Mouse (Mus musculus) urinary bladder, adult 2 months (tissue): Measurements from ENCODE around the gene Galnt17. TPM values are rescaled to one million over a fixed set of nuclear protein-coding genes. Genes with fewer than 3 reads are reported as not detected.

Source experiments
- DNase-seq: peaks from one replicate; pipeline ENCODE4 v3.0.0; 2022; ENCODE audit warnings: low spot score
- polyA plus RNA-seq: library from polyadenylated mRNA; depleted of rRNA; stranded (reverse); fragments of >200 nt; gene quantifications from 2 replicates; pipeline ENCODE4 v1.2.3, GENCODE M21; 2012

Gene Galnt17
- polyA plus RNA-seq, 1 experiment: 2.1 TPM

- DNase-seq: no peak
Observed at GRCm38 (mm10) chr5:131020936-131021335, 287.4 kb downstream of the Galnt17 start.

GRCm38 (mm10) chr5:131019346-131019965 lies 288.8 kb downstream of the Galnt17 start:
- DNase-seq: no peak

- no peak for DNase-seq
Observed at GRCm38 (mm10) chr5:131016066-131016465, 292.2 kb downstream of the Galnt17 start.

DNA sequence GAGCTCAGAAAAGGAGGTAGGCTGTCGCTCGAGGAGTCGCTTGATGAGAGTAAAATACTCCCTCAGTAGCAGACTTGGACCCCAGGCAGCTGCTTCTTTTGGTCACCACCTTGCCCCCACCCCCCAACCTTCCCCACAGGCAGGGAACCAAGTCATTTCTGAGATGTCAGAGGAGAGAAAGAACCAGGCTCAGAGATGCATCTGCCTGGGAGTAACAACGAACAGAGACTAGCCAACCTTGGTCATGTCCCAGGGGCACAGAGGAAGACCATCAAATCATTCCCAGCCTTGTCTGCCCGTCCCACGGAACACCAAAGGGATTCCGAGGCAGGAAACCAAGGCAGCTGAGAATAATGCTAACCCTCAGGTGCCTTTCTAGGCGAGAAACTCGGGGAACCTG lies 293.0 kb downstream of the Galnt17 start:
- DNase-seq: no peak

DNA sequence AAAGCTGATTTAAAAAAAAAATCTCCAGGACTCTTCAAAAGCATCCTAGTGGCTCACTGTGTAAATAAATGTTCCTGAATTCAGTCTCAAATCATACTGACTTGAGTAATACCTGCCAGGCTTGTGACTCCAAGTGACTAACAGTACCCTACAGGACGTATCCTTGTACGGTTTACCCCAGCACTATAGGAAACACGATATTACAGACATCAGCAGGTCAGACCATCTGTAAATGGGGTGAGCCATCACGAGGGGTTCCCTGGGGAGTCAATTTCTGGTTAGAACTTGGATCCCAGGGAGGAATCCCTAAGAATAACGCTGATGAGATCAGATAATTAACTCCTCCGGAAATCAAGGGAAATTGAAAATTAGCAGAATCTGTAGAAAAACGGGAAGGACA lies 294.5 kb downstream of the Galnt17 start:
- no peak for DNase-seq

DNA sequence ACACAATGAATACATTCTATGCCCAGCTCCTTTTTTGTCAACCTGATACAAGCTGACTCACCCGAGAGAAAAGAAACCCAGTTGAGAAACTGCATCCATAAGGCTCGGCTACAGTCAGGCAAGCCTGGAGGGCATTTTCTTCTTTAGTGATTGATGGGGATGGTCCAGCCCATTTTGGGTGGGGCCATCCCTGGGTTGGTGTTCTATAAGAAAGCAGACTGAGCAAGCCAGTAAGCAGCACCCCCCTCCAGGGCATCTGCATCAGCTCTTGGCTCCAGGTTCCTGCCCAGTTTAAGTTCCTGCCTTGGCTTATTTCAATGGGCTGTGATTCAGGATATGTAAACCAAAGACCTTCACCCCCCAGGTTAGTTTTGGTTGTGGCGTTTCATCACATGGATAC lies 295.2 kb downstream of the Galnt17 start:
- no peak for DNase-seq

- DNase-seq: no peak
Observed at GRCm38 (mm10) chr5:131009510-131009909, 298.8 kb downstream of the Galnt17 start.

DNA sequence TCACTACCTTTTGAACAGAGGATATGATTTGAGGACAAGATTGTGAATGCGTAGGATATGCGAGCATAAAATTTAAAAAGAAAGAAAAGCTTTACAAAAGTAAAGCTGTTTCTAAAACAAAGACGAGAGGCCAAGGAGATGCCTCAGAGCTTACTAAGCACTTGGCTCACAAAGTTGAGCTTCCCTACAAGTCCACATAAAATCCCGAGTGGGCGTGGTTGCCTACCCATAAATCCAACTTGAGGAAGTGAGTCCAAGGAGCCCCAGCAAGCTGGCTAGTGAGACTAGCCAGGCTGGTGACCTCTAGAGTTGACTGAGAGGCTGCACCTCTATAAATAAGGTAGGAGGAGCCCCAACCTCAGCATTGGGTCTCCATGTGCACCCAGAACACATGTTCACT lies 299.8 kb downstream of the Galnt17 start:
- no peak for DNase-seq

- DNase-seq: no peak
Observed at GRCm38 (mm10) chr5:131007871-131008505, 300.3 kb downstream of the Galnt17 start.

GRCm38 (mm10) chr5:131007198-131007597 lies 301.1 kb downstream of the Galnt17 start:
- DNase-seq: no peak

DNA sequence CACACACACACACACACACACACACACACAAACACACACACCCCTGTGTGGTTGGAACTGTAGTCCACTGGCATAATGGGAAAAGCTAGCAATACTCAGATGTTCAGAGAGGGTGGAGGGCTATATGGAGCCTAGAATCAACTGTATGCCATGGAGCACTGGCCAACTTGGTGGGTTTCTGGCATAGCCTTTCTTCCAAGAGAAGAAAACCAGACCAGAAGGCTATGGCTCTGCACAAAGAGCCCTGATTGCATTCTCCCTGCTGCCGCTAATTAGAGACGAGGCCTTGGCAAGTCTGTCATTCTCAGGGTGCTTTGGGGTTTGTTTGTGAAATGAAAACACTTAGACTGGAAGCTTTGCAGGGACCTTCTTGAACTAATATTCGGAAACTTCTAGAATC lies 301.8 kb downstream of the Galnt17 start:
- DNase-seq: no peak

DNA sequence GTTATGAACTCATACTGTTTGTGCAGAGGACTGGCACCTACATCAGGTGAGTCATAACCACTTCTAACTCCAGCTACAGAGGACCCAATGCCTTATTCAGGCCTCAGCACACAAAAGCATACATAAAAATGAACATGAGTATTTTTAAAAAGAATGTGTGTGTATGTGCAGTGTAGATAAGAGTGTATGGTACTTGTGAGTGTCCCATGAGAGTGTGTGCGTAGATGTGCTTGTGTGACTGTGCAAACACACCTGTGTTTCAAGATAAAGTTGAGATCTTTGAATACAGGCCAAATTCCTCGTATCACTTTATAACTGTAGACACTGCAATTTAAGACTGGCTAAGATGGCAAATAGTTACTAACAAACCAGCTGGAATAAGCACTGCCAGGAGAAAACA lies 307.7 kb downstream of the Galnt17 start:
- no peak for DNase-seq

DNA sequence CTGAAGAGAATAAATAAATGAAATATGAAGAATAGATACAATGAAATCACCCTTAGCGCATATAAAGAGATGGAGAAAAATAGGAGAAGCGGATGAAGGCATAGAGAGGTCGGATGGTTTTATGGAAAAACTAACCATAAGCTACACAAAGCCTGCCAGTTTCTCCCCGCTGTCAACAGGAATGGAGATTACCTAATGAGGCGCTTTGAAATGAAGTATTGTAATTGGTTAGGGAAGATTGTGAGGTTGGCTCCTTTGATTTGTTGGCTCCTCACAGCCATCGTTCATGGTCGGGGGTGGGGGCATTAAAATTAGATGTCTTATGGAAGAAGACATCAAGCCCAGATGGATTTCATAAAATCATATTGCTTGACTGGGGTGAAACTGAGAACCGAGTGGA lies 329.0 kb downstream of the Galnt17 start:
- DNase-seq: no peak

DNA sequence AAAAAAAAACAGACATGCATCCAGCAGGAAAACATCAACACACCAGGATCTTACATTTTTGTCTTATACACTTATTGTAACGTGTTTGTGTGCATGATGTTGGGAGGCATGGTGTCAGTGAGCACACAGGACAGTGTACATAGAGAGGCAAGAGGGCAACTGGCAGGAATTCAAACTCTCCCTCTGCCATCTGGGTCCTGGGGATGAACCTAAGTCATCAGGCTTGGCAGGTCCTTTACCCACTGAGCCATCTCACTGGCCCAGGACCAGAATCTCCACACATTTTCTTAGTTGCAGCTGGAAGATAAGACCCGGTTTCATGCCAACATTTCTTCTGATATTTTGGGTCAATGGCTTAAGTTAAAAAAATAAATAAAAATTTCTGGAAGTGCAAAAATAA lies 329.4 kb downstream of the Galnt17 start:
- no peak for DNase-seq

DNA sequence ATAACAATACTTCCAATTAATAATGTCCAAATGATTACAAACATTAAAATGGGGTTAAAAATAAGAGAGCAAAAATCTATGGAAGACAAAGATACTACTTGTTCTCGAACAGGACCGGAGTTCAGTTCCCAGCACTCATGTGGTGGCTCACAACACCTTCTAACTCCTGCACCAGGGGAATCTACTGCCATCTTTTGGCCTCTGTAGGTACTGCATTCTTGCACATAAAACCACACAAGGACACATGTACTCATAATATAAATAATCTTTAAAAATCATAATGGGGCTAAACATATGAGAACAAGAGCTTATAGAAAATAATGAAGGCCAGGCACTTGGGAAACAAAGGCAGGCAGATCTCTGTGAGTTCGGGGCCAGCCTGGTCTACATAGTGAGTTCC lies 330.3 kb downstream of the Galnt17 start:
- DNase-seq: no peak

- no peak for DNase-seq
Observed at GRCm38 (mm10) chr5:130952361-130952760, 355.9 kb downstream of the Galnt17 start.

- DNase-seq: no peak
Observed at GRCm38 (mm10) chr5:130950894-130951400, 357.4 kb downstream of the Galnt17 start.

DNA sequence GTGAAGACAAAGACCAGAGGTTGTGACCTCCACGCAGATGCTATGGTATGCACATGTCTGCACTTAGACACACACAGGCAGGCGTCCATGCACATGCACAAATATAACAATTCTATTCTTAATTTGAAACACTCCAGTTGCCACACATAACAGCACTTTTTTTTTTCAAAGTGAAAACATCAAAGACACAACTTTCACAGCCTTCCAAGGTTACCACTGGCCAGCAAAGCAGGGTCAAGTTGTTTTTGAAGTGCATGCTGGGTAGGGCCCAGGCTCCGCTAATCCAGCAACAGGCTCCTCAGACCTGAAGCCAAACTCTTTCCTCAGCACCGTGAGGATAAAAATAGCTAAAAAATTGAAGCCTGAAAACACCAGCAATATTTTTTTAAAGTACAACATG lies 357.9 kb downstream of the Galnt17 start:
- DNase-seq: no peak

DNA sequence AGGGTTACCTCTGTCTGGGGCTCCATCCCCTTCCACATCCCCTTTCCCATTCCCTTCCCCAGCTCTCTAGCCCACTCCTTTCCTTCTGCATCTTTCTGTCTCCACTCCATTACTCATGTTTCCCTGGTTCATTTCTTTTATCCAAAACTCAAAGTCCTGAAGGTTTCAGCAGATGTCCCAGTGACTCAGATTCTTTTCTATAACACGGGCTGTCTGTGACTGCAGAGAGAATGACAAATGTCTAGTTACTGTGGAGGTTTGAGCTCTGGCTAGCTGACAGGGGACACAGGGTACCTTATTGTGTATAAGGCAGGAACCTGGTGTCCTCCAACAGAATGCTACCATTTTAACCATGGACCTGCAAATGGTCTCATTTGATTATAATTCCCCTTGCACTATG lies 358.6 kb downstream of the Galnt17 start:
- DNase-seq: no peak

GRCm38 (mm10) chr5:130938911-130939608 lies 369.2 kb downstream of the Galnt17 start:
- DNase-seq: no peak

DNA sequence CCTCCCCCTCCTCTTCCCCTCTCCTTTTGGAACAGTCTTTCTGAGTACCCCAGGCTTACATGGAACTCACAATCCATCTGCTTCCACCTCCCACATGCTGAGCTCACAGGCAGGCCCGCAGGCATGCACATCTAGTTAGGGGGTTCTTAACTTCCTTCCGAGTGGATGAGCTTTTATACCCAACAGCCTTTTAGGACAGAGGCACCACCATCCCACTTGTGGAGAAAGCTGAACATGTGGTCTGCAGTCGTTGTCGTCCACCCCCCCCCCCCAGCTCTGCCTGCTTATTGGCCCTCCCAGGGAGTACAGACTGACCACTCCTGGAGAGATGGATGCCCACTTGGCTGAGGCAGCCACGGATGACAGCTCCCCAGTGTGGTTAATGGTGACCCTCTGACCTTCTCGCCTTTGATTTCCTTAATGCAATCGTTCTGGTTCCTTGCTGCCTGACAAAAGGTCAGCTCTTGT lies 370.0 kb downstream of the Galnt17 start:
- DNase-seq: no peak

DNA sequence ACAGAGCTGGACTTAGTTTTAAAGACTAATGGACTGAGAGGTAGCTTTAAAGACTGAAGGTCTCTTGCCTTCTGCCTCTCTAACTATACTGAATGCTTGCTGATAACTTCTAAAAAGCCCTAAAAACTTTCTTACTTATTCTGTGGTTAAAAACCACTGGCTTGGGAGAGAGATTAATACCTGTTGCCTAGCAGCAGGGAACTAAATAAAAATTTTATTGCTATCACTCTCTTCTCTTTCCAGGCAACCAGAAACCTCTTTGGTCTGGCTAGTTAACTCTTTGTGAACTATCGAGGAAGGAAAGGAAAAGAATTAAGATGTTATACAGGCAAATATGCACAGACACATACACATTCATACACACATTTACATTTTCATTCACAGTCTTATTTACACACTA lies 377.3 kb downstream of the Galnt17 start:
- DNase-seq: no peak

- DNase-seq: no peak
Observed at GRCm38 (mm10) chr5:130927794-130928149, 380.5 kb downstream of the Galnt17 start.
